Mouse (Mus musculus) stomach, postnatal 0 days (tissue): ENCODE measurements at regions not wholly inside any gene's neighbourhood (a gene's known extent, or its start where the extent isn't known, plus 50 kb on each side); places are given as distances from the start of the nearest gene placed in this dataset.

Experiments used
- ATAC-seq: fragments of 200-750 bp; cut with Nextera tagmentation; 2 replicates; pipeline ENCODE4 v1.8.0; 2017; ENCODE audit not compliant: low FRiP score, low TSS enrichment
- DNase-seq: peaks from one replicate; pipeline ENCODE4 v3.0.0-alpha.2; 2016; ENCODE audit warnings: low spot score
- H3K27ac ChIP-seq: fragments of 300-500 bp; sonication (generic); replicated peaks from 2 replicates; pipeline ENCODE4 v1.5.1; 2014; ENCODE audit warnings: mild to moderate bottlenecking, control low read depth
- H3K27me3 ChIP-seq: fragments of 300-500 bp; sonication (generic); 2 replicates; pipeline ENCODE4 v1.6.1; 2014; ENCODE audit warnings: low read length; ENCODE audit not compliant: control insufficient read depth, insufficient read depth
- H3K36me3 ChIP-seq: fragments of 300-500 bp; sonication (generic); 2 replicates; pipeline ENCODE4 v1.6.1; 2014; ENCODE audit warnings: low read length, mixed read lengths; ENCODE audit not compliant: control insufficient read depth, insufficient read depth
- H3K4me1 ChIP-seq: fragments of 300-500 bp; sonication (generic); replicated peaks from 2 replicates; pipeline ENCODE4 v1.6.1; 2014; ENCODE audit warnings: antibody characterized with exemption; ENCODE audit not compliant: control insufficient read depth, insufficient read depth
- H3K4me2 ChIP-seq: fragments of 300-500 bp; sonication (generic); replicated peaks from 2 replicates; pipeline ENCODE4 v1.6.1; 2014; ENCODE audit warnings: low read depth, mild to moderate bottlenecking, control low read depth, moderate library complexity
- H3K4me3 ChIP-seq: fragments of 300-500 bp; sonication (generic); 2 replicates; pipeline ENCODE4 v1.5.1; 2014; ENCODE audit warnings: low read depth, low read length, control low read depth
- H3K9ac ChIP-seq: fragments of 300-500 bp; sonication (generic); 2 replicates; pipeline ENCODE4 v1.6.1; 2014; ENCODE audit warnings: mild to moderate bottlenecking, low read length, control low read depth, mixed read lengths
- H3K9me3 ChIP-seq: fragments of 300-500 bp; sonication (generic); 2 replicates; pipeline ENCODE4 v1.6.1; 2016; ENCODE audit warnings: low read length; ENCODE audit not compliant: control insufficient read depth
- CTCF ChIP-seq: IDR thresholded peaks from 2 replicates; pipeline ENCODE4 v1.5.1; 2016; ENCODE audit warnings: antibody characterized with exemption, low read depth, mild to moderate bottlenecking, moderate library complexity
- EP300 ChIP-seq: optimal IDR thresholded peaks from 2 replicates; pipeline ENCODE3; 2016; ENCODE audit warnings: antibody characterized with exemption
- WGBS: fragments of 180-500 bp; shearing (Covaris S2); extraction: QIAGEN DNeasy Blood & Tissue Kit; methylation state at CpG from one replicate; pipeline ENCODE4 v1.1.7; 2014; 5-methylcytosine and 5-hydroxymethylcytosine counted together

DNA sequence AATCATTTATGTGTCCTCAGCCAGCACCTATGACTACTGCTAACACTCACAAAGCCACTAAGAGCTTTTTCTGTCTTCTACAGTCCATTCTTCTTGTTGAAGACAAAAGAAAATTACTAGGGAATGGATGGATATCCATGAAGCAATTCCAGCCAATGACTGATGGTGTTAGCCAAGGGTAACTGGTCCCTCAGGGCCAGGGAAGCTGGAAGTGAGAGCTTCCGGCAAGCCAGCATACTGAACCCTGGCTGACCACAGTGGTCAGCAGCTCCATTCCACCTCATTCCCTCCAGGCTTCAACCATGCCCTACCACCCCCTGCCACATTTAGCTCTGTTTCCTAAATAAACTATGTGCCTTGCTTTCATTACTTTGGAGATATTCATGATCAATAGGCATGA lies 64.1 kb upstream of the Hif1a start:
- Histone ChIP-seq H3K4me2 (no peak overlapping the region), H3K27ac (no peak overlapping the region), H3K4me1 (no peaks in the 10 kb centered on the region), H3K9me3 (no peaks in the 10 kb centered on the region), H3K4me3 (no peak overlapping the region), H3K36me3 (no peaks in the 10 kb centered on the region), H3K9ac (no peak overlapping the region), H3K27me3 (no peaks in the 10 kb centered on the region)
- ATAC-seq: no peak
- 89% methylated on average over 1 of the region's 1 CpGs for WGBS
- TF ChIP-seq EP300: no peak
- TF ChIP-seq CTCF: no peak
- DNase-seq: no peak

DNA sequence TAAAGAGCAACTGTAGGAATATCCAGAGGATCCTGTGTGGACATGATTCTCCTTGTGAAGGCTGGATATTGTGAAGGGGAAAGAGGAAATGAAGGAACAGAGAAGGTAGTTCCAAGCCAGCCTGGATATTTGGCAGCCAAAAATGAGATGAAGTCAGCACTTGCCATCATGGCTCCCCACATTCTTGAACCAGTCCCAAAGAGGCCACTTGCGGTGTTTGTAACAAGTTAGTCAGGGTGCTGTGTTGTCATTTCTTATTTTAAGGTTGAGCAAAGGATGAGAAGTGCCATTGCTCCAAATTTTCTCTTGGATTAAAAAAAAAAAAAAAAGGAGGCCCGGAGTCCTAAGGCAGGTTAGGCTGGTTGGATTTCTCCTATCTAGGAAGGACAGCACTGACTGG lies 63.3 kb upstream of the Hif1a start:
- no peak for ATAC-seq
- no peaks in the 10 kb centered on the region for H3K9me3 ChIP-seq
- H3K4me3 ChIP-seq: no peak overlapping the region
- no peaks in the 10 kb centered on the region for H3K36me3 ChIP-seq
- no peaks in the 10 kb centered on the region for H3K4me1 ChIP-seq
- H3K27ac ChIP-seq: no peak overlapping the region
- no peak overlapping the region for H3K9ac ChIP-seq
- no peak overlapping the region for H3K4me2 ChIP-seq
- no peak for DNase-seq
- no peaks in the 10 kb centered on the region for H3K27me3 ChIP-seq
- WGBS: 93% methylated on average over 2 of the region's 2 CpGs
- TF ChIP-seq CTCF (no peak), EP300 (no peak)

DNA sequence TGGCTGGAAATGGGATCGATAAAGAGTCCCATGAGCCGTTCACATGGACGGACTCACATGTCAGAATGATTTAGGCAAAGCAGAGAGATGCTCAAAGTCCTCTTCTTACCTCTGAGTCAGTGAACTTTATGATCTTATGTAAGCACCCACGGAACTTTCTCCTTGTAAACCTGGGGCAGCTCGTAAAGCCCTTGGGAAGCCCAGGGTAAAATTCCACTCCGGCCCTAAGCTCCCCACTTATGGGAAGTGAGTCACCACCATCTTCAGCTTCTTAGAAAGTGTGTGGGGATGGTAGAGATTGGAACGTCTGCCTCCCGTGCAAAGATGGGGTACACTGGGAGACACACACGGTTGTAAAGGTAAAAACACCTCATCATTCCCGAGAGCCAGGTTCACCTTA lies 62.8 kb upstream of the Hif1a start:
- DNase-seq: no peak
- Histone ChIP-seq H3K4me3 (no peak overlapping the region), H3K4me1 (no peaks in the 10 kb centered on the region), H3K4me2 (no peak overlapping the region), H3K9ac (no peak overlapping the region), H3K27ac (no peak overlapping the region), H3K27me3 (no peaks in the 10 kb centered on the region), H3K36me3 (no peaks in the 10 kb centered on the region), H3K9me3 (no peaks in the 10 kb centered on the region)
- WGBS: 92% methylated on average over 10 of the region's 10 CpGs
- no peak for TF ChIP-seq EP300
- no peak for ATAC-seq

DNA sequence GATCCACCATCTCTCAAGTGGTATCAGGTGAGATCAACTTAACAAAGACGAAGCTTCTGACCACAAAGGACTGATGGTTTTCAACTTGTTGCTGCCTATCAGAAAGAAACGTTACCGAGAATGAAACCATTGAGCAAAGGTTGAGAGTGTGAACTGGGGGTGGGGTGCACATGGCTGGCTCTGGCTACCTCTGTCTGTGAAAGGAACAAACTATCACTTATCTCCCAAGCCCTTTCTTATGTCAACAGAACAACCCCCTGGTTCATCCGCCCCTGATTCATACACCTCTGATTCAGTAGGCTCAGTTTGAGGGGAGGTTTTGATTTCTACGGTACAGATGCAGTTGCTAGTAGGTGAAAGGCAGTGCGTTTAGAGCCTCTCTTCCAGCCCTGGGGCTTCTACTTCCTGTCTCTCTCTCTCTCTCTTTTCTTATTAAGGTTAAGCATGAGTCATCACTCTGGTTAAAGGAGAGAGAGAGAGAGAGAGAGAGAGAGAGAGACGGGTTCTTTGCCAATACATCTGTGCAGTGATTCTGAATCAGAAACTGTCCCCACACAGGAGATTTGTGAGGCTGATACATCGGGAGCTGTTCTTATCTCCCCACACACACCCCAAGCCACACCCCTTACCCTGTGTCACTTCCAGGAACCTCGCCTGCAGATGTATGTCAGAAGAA lies 59.0 kb upstream of the Hif1a start:
- H3K4me2 ChIP-seq: peak overlapping the region; percentile 29; the same call in 1 of the 2 replicates
- H3K9me3 ChIP-seq: no peaks in the 10 kb centered on the region
- H3K27ac ChIP-seq: no peak overlapping the region; the same call in 1 of the 2 replicates
- no peaks in the 10 kb centered on the region for H3K36me3 ChIP-seq
- H3K27me3 ChIP-seq: no peaks in the 10 kb centered on the region
- H3K9ac ChIP-seq: no peak overlapping the region
- 41% methylated on average over 9 of the region's 9 CpGs for WGBS
- DNase-seq: peak; percentile 33
- H3K4me1 ChIP-seq: no peaks in the 10 kb centered on the region
- no peak overlapping the region for H3K4me3 ChIP-seq
- no peak for TF ChIP-seq EP300
- no peak for TF ChIP-seq CTCF
- ATAC-seq: peak; percentile 84

DNA sequence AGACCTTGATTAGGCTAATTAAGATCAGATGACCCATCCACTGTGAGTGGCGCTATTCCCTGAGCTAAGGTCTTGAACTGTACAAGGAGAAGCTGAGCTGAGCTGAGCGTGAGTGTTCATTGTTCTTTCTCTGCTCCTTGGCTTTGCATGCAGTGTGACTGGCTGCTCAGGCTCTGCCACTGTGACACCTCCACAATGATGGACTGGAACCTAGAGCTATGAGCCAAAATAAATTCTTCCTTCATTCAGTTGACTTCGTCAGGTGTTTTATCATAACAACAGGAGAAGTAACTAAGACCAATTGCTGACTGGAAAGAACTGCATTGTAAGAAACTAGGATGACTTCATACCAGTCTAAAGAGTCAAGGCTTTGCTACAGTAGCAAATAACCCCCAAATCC lies 56.4 kb upstream of the Hif1a start:
- no peak for TF ChIP-seq CTCF
- TF ChIP-seq EP300: no peak
- 85% methylated on average over 3 of the region's 3 CpGs for WGBS
- H3K4me2 ChIP-seq: no peak overlapping the region
- no peak for DNase-seq
- no peaks in the 10 kb centered on the region for H3K4me1 ChIP-seq
- H3K9me3 ChIP-seq: no peaks in the 10 kb centered on the region
- no peaks in the 10 kb centered on the region for H3K36me3 ChIP-seq
- no peak overlapping the region for H3K27ac ChIP-seq
- no peak overlapping the region for H3K9ac ChIP-seq
- no peak overlapping the region for H3K4me3 ChIP-seq
- ATAC-seq: no peak
- H3K27me3 ChIP-seq: no peaks in the 10 kb centered on the region

DNA sequence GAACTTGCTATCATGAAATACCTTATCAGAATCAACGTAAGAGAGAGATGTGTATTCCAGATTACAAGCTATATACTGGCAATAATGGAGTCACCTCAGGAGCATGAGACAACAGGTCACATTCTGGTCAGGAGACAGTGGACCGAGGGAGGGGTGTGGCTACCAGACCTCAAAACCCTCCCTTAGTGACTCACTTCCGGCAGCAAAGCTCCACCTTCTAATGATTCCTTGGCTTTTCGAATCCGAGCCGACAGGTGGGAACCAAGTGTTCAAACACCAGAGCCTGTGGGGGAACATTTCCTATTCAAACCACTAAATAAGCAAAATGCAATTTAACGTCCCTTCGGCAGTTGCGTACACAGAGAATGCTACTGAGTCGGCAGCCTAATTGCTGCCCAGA lies 54.5 kb upstream of the Hif1a start:
- H3K27me3 ChIP-seq: no peaks in the 10 kb centered on the region
- H3K4me1 ChIP-seq: no peaks in the 10 kb centered on the region
- peak; percentile 76 for ATAC-seq
- DNase-seq: peak; percentile 63
- no peaks in the 10 kb centered on the region for H3K9me3 ChIP-seq
- H3K4me2 ChIP-seq: peak overlapping the region; percentile 21
- WGBS: 40% methylated on average over 10 of the region's 10 CpGs
- H3K9ac ChIP-seq: no peak overlapping the region
- H3K4me3 ChIP-seq: 0 out of 2 replicates have a peak overlapping the region, but pooled peaks have one; percentile 11
- no peak for TF ChIP-seq EP300
- TF ChIP-seq CTCF: no peak
- no peaks in the 10 kb centered on the region for H3K36me3 ChIP-seq
- H3K27ac ChIP-seq: no peak overlapping the region
